Mouse (Mus musculus) gastrocnemius, adult 18-20 months (tissue): Measurements from ENCODE around the gene Adam15. TPM values are rescaled to one million over a fixed set of nuclear protein-coding genes. Genes with fewer than 3 reads are reported as not detected.

Experiments used
- DNase-seq: peaks from one replicate; pipeline ENCODE4 v3.0.0; 2021; ENCODE audit warnings: low spot score
- total RNA-seq, 2 experiments: library from RNA; stranded (reverse); gene quantifications; 2 replicates each; pipeline ENCODE4 v1.2.3; 2021

Gene Adam15
- total RNA-seq, 2 experiments from 2014 or later = 16.9 to 26.1 TPM

GRCm38 (mm10) chr3:89384331-89385076, 34.7 kb upstream of the Adam15 start:
- no peak for DNase-seq

GRCm38 (mm10) chr3:89383651-89384255, 34.0 kb upstream of the Adam15 start:
- DNase-seq = no peak

DNA sequence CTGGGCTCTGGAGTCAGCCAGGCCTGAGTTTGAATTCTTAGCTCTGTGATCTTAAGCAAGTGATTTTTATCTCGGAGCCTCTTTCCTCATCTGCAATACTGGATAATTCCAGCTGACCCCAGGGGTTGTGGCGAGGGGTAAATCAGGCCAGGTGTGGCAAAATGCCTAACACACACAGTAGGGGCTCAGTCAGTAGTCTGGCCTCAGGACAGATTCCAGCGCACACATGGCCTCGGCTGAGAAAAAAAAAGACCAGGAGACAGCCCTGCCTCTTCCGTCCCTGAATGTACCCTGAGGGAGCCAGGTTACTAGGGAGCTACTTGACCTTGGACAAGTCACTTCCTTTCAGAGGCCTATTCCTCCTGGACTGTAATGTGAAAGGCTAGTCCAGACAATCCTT, 33.2 kb upstream of the Adam15 start:
- no peak for DNase-seq

- DNase-seq = no peak
Measured at GRCm38 (mm10) chr3:89382033-89382882, 32.5 kb upstream of the Adam15 start.

GRCm38 (mm10) chr3:89381233-89381632, 31.4 kb upstream of the Adam15 start:
- DNase-seq = no peak

- DNase-seq = no peak
Measured at GRCm38 (mm10) chr3:89380711-89381110, 30.9 kb upstream of the Adam15 start.

- no peak for DNase-seq
Measured at GRCm38 (mm10) chr3:89380291-89380690, 30.5 kb upstream of the Adam15 start.

DNA sequence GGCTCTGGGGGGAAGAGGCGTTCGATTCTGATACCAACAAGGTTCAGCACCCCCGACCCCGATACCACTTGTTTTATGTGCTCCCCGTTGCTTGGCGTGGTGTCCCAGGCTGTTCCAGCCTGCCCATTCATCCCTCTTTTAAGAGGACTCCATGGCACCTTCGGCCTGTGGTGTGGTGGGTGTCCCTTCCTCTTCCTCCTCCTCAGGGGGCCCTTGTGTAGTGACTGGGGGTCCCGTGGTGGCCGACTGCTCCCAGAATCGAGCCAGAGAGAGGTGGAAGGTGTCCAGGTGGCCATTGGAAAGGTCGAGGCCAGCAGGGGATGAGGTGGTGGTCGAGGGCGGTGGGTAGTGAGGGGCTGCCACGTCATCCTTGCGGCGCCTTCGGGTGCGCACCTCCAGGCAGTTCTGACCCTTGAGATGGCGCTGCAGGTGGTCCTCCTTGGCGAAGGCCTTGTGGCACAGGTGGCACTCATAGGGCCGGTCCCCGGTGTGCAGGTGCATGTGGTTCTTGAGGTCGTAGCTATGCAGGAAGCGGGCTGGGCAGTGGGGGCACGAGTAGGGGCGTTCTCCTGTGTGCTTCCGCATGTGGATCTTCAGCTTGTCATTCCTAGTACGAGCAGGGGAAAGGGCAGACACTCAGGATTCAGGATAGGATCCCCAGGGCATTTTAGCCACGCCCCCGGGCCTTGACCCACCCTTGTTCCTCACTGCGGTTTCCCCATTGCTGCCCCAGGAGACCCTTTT, 29.8 kb upstream of the Adam15 start:
- DNase-seq = no peak

- DNase-seq = peak; percentile 82
Measured at GRCm38 (mm10) chr3:89378394-89379067, 28.7 kb upstream of the Adam15 start.

- DNase-seq = no peak
Measured at GRCm38 (mm10) chr3:89377831-89378230, 28.0 kb upstream of the Adam15 start.

- no peak for DNase-seq
Measured at GRCm38 (mm10) chr3:89373581-89374231, 23.9 kb upstream of the Adam15 start.

GRCm38 (mm10) chr3:89367338-89367737, 17.5 kb upstream of the Adam15 start:
- no peak for DNase-seq

- no peak for DNase-seq
Measured at GRCm38 (mm10) chr3:89365486-89366414, 16.0 kb upstream of the Adam15 start.

GRCm38 (mm10) chr3:89365153-89365485, 15.3 kb upstream of the Adam15 start, which contains the start of gene Dcst1:
Gene Dcst1 (minus strand): TSS chr3:89365253.
- DNase-seq = no peak

DNA sequence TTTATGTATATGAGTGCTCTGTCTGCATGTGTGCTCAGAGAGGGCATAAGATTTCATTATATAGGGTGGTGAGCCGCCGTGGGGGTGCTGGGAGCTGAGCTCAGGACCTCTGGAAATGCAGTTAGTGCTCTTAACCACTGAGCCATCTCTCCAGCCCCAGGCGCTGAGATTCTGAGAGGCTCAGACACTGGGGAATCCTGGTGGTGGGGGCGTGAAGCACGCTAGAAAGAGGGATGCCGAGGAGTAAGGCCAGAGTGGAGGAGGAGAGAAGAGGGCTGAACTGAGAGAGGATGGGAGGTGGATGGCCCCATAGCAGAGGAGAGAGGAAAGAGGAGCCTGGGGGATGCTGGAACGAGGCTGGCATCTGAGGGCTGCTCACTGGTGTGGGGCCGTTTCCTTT, 14.8 kb upstream of the Adam15 start:
- no peak for DNase-seq

DNA sequence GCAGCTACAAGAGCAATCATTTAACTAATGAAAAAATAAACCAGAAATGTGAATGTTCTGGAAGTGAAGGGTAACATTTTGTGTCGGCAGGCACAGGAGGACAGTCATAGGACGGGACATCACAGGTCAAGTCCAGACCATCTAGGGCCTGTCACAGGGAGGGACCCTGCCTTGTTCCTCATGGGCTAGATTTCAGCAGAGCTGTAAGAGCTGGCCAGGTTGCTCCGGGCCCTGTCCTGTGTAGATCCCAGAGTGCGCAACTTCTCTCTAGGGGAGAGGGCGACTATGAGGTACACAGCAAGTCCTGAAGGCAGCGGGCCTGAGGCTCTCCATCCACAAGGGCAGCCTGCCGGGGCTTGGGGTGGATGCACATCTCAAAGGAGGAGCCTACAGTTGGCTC, 11.9 kb upstream of the Adam15 start, which contains the start of gene Dcst2:
Gene Dcst2, plus strand, starts transcription at position 301 of the 400 bp plus-strand sequence.
- DNase-seq = no peak

DNA sequence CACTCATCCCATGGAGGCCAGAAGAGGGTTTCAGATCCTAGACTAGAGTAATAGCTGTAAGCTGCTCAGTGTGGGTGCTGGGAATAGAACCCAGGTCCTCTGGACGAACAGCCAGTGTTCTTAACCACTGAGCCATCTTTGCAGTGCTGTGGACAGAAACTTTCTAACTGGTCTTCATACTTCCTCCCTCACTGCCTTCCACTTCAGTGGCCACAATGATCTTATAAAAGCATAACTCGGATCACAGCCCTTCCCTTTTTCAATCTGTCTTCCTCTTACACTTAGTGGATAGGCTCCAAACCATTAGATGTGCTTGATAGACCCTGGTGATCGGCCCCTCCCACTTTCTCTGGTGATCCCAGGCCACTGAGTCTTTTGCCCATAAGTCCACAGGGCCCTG, 10.4 kb upstream of the Adam15 start:
- DNase-seq = no peak

GRCm38 (mm10) chr3:89359630-89360029, 9.8 kb upstream of the Adam15 start:
- no peak for DNase-seq

GRCm38 (mm10) chr3:89356029-89356428, 6.2 kb upstream of the Adam15 start:
- no peak for DNase-seq
